Mouse (Mus musculus): ENCODE measurements around the gene Dkk1. TPM values are rescaled to one million over a fixed set of nuclear protein-coding genes. Genes with fewer than 3 reads are reported as not detected.

The Dkk1 gene
- total and polyA plus RNA-seq, 3 experiments: not detected

DNA sequence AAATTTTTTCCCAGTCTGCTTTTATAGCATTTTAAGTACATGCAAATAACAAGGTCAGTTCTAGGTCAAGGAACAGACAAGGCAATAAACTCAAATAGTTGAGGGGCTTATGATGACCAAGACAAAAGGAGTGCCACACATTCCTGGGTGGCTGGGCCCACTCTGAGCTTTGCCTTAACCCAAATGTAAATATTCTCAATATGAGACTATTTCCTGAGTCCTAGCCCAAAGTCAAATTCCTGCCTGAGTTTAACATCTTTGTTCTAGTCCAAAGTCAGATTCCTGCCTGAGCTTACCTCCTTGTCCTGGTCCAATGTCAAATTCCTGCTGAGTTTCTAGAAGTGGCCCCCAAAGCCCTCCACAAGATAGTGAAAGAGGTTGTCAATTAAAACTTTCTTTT is 8.6 kb upstream of the Dkk1 start:
- no peak for DNase-seq (ENCODE audit: low read depth, low spot score)
- TF ChIP-seq ZC3H11A (IDR thresholded peaks at IDR 0.05; ENCODE audit: low read depth, low read length) (no peak), HCFC1 (IDR thresholded peaks at IDR 0.05; ENCODE audit: low read depth, low read length) (no peak), MAFK (IDR thresholded peaks at IDR 0.05; ENCODE audit: borderline replicate concordance, low read depth, low read length) (no peak), NELFE (IDR thresholded peaks at IDR 0.05; ENCODE audit: low read depth, low read length) (no peak), E2F4 (IDR thresholded peaks at IDR 0.05; ENCODE audit: borderline replicate concordance, low read depth, low read length) (no peak), GATA1 (IDR thresholded peaks at IDR 0.05; ENCODE audit: low read depth, low read length) (no peak), GABPA (IDR thresholded peaks at IDR 0.05; ENCODE audit: low read depth, low read length) (no peak), POLR2AphosphoS5 (IDR thresholded peaks at IDR 0.05; ENCODE audit: borderline replicate concordance, low read depth, low read length) (no peak), CTCF (IDR thresholded peaks at IDR 0.05 in 2 of 3, conservative IDR thresholded peaks at IDR 0.05 in 1 of 3; ENCODE audit: control insufficient read depth in 1 of 3, insufficient read depth in 1 of 3, low read depth in 2 of 3, low read length in 3 of 3, poor library complexity in 1 of 3, severe bottlenecking in 1 of 3) (no peak), POLR2A (IDR thresholded peaks at IDR 0.05; ENCODE audit: control insufficient read depth in 1 of 2, insufficient read depth in 1 of 2, low read depth in 1 of 2, low read length in 2 of 2, poor library complexity in 1 of 2) (no peak), BHLHE40 (IDR thresholded peaks at IDR 0.05; ENCODE audit: borderline replicate concordance, low read depth, low read length) (no peak), ELF1 (IDR thresholded peaks at IDR 0.05; ENCODE audit: low read depth, low read length) (no peak), SIN3A (IDR thresholded peaks at IDR 0.05; ENCODE audit: low read length) (no peak), MEF2A (IDR thresholded peaks at IDR 0.05; ENCODE audit: extremely low read depth, insufficient replicate concordance, low read depth, low read length, poor library complexity, severe bottlenecking) (no peak), USF2 (IDR thresholded peaks at IDR 0.05; ENCODE audit: borderline replicate concordance in 1 of 2, insufficient read depth in 1 of 2, low read depth in 1 of 2, low read length in 2 of 2) (no peak), USF1 (IDR thresholded peaks at IDR 0.05; ENCODE audit: low read depth, low read length) (no peak), MAZ (IDR thresholded peaks at IDR 0.05; ENCODE audit: low read depth, low read length) (no peak), UBTF (IDR thresholded peaks at IDR 0.05; ENCODE audit: borderline replicate concordance, insufficient read depth, low read depth, low read length) (no peak)
- Histone ChIP-seq H3K27me3 (ENCODE audit: control insufficient read depth in 1 of 2, insufficient read depth in 2 of 2, low read length in 2 of 2) (no peaks in the 10 kb centered on the region), H3K4me3 (ENCODE audit: control insufficient read depth in 1 of 2, insufficient read depth in 1 of 2, low read depth in 2 of 2, low read length in 2 of 2) (no peak overlapping the region), H3K9me3 (replicated peaks; ENCODE audit: insufficient read depth, low read length) (no peaks in the 10 kb centered on the region), H3K4me1 (ENCODE audit: control insufficient read depth in 1 of 2, insufficient read depth in 2 of 2, low read length in 2 of 2) (no peaks in the 10 kb centered on the region), H3K27ac (ENCODE audit: control insufficient read depth, low read depth, low read length) (no peak overlapping the region), H3K36me3 (ENCODE audit: control insufficient read depth in 1 of 2, insufficient read depth in 2 of 2, low read length in 2 of 2) (no peaks in the 10 kb centered on the region), H3K79me2 (ENCODE audit: control insufficient read depth, insufficient read depth, low read length, poor library complexity) (no peaks in the 10 kb centered on the region), H3K9ac (ENCODE audit: control insufficient read depth, low read depth, low read length, poor library complexity, severe bottlenecking) (no peak overlapping the region)

DNA sequence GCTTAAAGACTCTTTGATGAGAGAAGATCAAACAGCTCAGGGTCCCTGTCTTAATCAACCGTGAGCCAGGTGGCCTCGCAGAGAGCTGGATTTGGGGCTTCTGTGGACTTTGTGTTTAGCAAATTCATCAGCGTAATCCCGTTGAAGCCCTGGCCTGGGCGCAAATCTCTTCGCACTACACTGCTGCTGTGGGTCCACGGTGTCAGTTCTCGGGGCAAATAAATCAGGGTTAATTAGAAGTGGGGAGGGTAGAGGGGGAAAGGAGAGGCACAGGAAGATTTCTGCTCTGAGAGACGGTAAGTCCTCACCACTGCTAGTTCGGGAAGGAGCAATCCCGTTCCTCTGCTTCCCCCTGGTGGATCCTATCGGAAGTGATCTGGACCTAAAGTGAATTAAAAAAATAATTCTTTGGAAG is 5.0 kb upstream of the Dkk1 start:
- peak; percentile 36 for DNase-seq (ENCODE audit: low read depth, low spot score)
- Histone ChIP-seq H3K4me3 (ENCODE audit: control insufficient read depth in 1 of 2, insufficient read depth in 1 of 2, low read depth in 2 of 2, low read length in 2 of 2) (no peak overlapping the region), H3K9ac (ENCODE audit: control insufficient read depth, low read depth, low read length, poor library complexity, severe bottlenecking) (no peak overlapping the region)

More for the DNA sequence above, 5.0 kb upstream of the Dkk1 start:
- H3K27ac ChIP-seq (ENCODE audit: control insufficient read depth, low read depth, low read length): no peak overlapping the region
- H3K27me3 ChIP-seq (ENCODE audit: control insufficient read depth in 1 of 2, insufficient read depth in 2 of 2, low read length in 2 of 2): no peaks in the 10 kb centered on the region
- no peaks in the 10 kb centered on the region for H3K9me3 ChIP-seq (replicated peaks; ENCODE audit: insufficient read depth, low read length)
- TF ChIP-seq SMC3 (IDR thresholded peaks at IDR 0.05; ENCODE audit: low read depth, low read length) (peak; percentile 62), TCF12 (IDR thresholded peaks at IDR 0.05; ENCODE audit: low read depth, low read length) (no peak), ZC3H11A (IDR thresholded peaks at IDR 0.05; ENCODE audit: low read depth, low read length) (0 out of 2 replicates have a peak, but pooled peaks have one; percentile 8), CTCF (IDR thresholded peaks at IDR 0.05 in 2 of 3, conservative IDR thresholded peaks at IDR 0.05 in 1 of 3; ENCODE audit: control insufficient read depth in 1 of 3, insufficient read depth in 1 of 3, low read depth in 2 of 3, low read length in 3 of 3, poor library complexity in 1 of 3, severe bottlenecking in 1 of 3) (peak in 2 of 3 experiments; percentile 50 to 57; a peak in 5 of 6 replicates), RAD21 (IDR thresholded peaks at IDR 0.05; ENCODE audit: low read depth, low read length) (peak; percentile 57)
- H3K4me1 ChIP-seq (ENCODE audit: control insufficient read depth in 1 of 2, insufficient read depth in 2 of 2, low read length in 2 of 2): no peaks in the 10 kb centered on the region
- H3K36me3 ChIP-seq (ENCODE audit: control insufficient read depth in 1 of 2, insufficient read depth in 2 of 2, low read length in 2 of 2): no peaks in the 10 kb centered on the region
- no peaks in the 10 kb centered on the region for H3K79me2 ChIP-seq (ENCODE audit: control insufficient read depth, insufficient read depth, low read length, poor library complexity)
